Mouse (Mus musculus) lung, postnatal 4 days (tissue): ENCODE measurements at regions not wholly inside any gene's neighbourhood (a gene's known extent, or its start where the extent isn't known, plus 50 kb on each side); places are given as distances from the start of the nearest gene placed in this dataset.
A peak's percentile ranks its signal among the peaks of the same experiment; 100 is the strongest.

ENCODE experiments used
- DNase-seq, 2 experiments: peaks; one replicate each; pipeline ENCODE4 v3.0.0; 2021

GRCm38 (mm10) chr16:24089840-24090762 lies 101.4 kb upstream of the Bcl6 start:
- DNase-seq, result peak; percentile 22 to 36

DNA sequence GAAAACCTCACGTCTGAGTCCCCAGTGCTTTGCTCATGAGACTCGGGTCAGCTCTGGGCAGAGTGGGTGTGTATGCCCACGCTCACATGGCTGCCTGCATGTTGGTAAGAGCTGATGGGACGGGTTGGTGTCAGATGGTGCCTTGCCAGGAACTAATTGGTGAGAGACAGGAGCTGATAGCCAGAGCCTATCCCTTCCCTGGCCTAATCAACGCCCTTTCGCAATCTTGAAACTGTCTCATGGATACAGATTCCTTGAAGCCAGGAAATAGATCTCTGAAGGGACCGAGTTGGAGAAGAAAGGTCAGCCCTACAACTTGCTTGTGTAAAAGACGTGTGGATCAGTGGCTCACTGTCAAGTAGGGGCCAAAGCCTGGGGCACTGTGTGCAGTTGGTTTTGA lies 95.3 kb upstream of the Bcl6 start:
- DNase-seq, result no peak

DNA sequence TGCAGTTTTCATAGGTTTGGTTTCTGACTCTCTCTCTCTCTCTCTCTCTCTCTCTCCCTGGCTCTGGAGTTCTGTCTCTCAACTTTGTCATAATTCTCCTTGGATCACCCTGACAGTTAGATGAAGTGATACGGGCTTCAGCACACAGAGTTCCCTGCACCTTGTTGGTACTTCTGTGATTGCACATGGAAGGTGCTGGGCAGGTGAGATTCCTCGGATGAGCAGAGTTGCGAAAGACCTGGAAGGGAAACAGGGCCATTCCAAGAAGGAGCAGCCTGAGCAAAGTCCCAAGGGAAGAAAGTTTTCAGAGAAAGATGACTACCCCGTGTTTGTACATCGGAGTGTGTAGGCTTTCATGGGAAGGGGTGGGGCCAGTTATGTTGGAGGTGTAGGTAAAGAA lies 91.8 kb upstream of the Bcl6 start:
- DNase-seq, result no peak

DNA sequence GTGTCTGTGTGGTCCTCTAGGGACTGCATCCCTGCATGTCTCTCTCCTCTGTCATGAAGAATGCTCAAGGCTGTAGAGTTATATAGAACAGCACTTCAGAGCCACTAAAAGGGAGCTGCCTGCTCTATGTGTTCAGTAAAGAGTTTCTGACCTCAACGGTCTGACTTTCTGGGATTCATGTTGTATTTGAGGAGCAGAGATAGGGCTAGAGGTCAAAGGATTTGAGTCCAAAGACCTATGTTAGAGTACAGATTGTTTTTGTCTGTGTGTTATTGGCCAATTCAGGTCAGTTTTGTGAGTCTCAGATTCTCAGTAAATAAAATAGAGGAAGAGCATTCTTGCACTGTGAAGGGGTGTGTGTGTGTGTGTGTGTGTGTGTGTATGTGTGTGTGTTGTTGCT lies 90.0 kb upstream of the Bcl6 start:
- DNase-seq, result no peak

- DNase-seq, result no peak
Observed at GRCm38 (mm10) chr16:24077428-24077827, 88.8 kb upstream of the Bcl6 start.

- DNase-seq, result no peak
Observed at GRCm38 (mm10) chr16:24076799-24077136, 88.1 kb upstream of the Bcl6 start.

DNA sequence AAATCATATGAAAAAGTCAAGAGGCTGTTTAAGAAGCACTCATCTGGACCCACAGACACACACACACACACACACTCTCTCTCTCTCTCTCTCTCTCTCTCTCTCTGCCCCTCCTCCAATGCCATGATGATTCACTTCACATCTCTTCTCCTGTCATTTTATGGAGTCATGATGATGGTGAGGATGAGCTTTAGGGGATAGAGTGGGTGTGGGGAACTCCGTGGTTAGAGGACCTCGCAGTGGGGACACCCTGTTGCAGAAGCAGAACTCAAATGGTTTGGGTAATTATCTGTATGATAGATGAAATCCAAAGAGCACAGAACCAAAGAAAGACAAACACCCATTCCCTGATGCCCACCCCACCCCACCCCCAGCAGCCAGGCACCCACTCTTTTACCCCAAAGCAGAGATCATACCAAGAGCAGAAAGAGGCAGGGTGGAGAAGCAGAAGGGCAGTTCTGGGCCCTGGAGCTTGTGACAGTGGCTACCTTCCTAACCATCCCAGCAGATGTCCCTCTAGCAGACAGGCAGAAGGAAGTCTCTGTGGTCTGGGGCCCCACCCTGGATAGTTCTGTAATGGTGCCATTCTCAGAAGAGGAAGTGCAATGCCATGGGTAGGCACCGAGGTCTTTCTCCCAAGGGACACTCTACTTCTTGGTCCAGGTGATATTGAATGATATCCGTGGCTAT lies 87.6 kb upstream of the Bcl6 start:
- DNase-seq, result peak; percentile 32 to 48

DNA sequence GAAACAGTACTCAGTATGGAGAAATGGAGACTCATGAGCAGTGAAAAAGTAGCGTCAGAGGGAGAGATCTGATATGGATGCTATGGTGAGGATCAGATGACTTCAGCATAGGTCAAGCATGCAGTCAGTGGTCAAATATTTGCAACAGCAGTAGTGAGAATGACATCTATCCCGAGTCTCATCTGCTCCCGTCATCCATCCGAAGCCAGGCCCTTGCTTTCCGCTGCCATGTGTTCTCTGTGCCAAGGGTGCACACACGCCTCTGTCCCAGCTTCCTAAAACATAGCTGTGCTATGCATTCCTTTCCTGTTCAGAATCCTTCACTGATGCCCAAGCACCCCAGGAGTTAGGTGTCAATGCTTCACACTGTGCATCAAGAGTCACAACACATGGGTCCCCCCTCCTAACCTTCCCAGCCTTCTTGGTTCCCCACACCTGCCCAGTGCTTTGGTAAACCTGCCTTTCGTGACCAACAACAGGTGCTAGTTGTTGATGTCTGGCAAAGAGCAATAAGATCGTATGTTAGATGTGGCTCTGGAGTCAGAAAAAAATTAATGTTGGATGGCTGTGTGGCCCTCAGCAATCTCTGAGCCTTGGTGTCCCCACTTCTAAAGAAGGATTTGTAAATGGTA lies 85.1 kb upstream of the Bcl6 start:
- DNase-seq, result no peak

GRCm38 (mm10) chr16:24073065-24073464 lies 84.4 kb upstream of the Bcl6 start:
- DNase-seq, result no peak

GRCm38 (mm10) chr16:24069411-24069810 lies 80.8 kb upstream of the Bcl6 start:
- no peak for DNase-seq

- no peak for DNase-seq
Observed at GRCm38 (mm10) chr16:24068250-24068813, 79.7 kb upstream of the Bcl6 start.

DNA sequence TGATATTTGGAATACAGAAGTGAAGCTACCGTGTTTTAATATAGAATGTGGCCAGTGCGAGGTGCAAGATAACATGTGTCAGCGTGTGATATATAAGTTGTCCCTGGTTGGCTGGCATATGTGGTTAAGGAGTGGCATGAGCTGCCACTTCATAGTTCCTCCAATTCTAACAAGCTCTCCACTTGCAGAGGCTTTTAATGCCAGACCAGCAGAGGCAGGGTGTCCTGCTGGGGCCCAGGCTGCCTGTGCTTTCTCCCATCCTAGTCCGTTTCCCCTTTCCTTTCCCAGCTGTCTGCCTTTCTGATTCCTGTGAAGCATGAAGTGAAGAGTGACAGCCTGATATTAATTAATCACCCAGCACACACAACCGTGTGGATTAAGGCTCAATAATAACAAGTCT lies 73.7 kb upstream of the Bcl6 start:
- no peak for DNase-seq

DNA sequence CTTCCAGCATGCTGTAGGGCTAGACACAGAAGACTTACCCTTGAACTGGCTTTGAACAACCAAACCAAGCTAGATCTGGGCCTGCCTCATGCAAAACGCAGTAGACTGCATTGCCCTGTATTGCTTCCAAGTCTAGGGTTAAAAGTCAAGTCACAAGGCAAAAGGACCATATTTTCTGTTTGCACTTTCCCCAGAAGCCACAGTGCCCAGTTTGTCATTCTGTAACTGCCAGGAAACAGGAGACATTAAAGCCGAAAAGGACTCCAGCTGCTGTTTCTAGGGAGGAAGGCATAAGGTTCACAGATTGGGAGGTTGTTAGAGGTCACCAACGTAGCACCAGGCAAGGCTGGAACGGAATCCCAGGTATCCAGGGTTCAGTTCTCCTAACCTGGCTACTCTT lies 72.8 kb upstream of the Bcl6 start:
- no peak for DNase-seq

GRCm38 (mm10) chr16:24059090-24059600 lies 70.5 kb upstream of the Bcl6 start:
- no peak for DNase-seq

- DNase-seq, result peak; percentile 47 to 57
Observed at GRCm38 (mm10) chr16:24056885-24057531, 68.4 kb upstream of the Bcl6 start.

GRCm38 (mm10) chr16:24056123-24056884 lies 67.7 kb upstream of the Bcl6 start:
- peak; percentile 25 to 54 for DNase-seq

- no peak for DNase-seq
Observed at GRCm38 (mm10) chr16:24054293-24054692, 65.6 kb upstream of the Bcl6 start.

DNA sequence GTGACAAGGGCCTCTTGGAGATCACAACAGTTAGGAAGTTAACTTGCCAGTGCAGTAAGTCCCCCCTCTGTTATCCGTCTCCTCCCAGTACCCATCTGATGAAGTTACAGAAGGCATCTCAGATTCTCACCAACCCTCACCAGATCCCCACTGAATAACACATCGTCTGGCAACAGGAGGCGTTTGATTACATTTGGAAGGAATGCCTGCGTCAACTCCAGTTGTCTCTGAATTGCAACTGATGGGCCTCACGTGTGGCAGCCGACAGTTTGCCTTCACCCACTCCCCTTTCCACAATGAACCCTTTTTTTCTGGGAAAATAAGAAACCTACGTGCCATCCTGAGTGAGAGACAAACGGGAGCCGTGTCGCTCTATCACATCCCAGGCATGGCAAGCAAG lies 64.8 kb upstream of the Bcl6 start:
- DNase-seq, result no peak

- no peak for DNase-seq
Observed at GRCm38 (mm10) chr16:24050856-24051640, 62.4 kb upstream of the Bcl6 start.

GRCm38 (mm10) chr16:24043779-24044178 lies 55.1 kb upstream of the Bcl6 start:
- DNase-seq, result no peak

DNA sequence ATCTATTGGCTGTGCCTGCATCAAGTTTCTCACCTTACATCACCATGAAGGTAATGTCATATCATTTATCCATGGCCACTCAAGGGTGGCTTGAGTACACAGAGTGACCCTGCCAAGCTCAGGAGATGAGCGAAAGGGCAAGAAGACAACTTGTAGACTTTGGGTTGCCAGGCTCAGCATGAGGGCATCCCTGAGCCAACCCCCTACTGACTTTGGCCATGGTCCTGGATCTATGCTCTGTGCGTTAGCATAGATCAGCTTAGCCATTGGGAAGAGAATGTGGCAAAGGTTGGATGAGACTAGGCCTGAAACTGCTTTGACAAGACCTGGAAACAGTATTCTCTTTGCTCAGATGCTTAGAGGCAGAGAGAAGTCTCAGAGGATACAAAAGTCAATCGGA lies 54.3 kb upstream of the Bcl6 start:
- DNase-seq, result no peak
